Mouse (Mus musculus) 416B (cell line): Measurements from ENCODE around the gene Sec24a.
A peak's percentile ranks its signal among the peaks of the same experiment; 100 is the strongest.
"Not testable (repeated sequence)": the region's sequence is repeated elsewhere in the genome, so short reads cannot be mapped to it uniquely, and the experiment has no call there.

Source experiments
- DNase-seq: peaks from one replicate; pipeline ENCODE4 v3.0.0; 2011; ENCODE audit warnings: low read depth

Sec24a gene

DNA sequence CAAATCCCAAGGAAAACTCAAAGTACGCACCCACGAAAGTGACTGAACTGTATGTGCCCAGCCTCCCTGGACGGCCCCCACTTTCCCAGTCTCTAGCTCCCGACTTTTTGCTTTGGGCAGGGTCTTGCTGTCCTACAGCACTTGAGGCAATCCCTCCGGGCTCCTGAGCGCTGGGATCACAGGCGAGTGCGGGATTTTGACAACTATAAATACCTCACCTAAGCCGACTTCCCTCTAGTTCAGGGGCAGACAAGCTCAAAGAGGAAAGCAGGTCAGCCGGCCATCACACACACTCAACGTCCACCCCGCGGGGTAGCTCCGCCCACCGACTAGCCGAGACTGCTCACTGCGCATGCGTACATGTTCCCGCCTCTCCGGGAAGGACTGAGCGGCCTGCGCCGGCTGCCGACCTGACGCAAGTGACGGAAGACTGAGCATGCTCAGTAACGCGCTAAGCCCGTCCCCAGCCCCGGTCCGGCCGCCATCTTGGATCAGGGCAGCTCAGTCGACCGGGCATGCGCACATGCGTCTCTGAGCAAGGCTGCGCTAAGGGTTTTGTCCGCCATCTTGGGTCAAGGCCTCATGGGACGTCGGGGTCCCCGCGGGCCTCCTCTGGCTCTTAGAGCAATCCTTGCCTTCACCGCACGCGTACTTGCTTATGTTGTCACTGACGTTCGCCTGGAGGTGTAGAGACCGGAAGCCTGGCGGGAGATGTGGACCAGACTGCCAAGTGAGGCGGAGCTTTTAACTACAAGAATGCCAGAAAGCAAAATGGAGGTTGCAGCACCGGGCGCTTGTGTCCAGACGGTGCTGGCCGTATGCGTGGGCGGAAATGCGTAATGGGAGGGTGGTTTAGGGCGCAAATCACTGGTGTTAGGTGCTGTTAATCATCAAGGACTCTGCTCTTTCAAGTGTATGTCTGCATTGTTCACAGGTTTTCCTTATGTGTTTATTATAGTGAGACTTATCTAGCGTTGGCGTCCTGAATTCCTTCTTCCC lies 74.8 kb downstream of the Sec24a start, which contains the start of gene 0610009B22Rik:
Gene 0610009B22Rik (minus strand): TSS at position 545 of the 999 bp plus-strand sequence.
- peak; percentile 100 for DNase-seq

DNA sequence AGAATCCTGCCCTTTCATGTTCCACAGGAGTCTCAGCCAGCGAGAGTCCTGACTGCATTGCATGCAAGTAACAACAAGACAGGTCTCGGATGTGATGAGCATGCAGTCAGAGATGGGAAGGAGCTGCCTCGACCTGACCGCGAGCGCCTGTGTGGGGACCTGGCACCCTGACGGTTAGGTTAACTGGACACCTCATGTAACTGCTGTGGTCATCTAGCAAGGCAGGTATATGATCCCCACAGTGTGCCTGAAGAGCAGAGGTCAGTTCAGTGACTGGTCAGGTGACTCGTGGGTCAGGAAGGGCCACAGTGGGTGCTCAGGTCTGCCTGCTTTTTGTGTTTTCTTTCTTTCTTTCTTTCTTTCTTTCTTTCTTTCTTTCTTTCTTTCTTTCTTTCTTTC lies 81.5 kb downstream of the Sec24a start:
- no peak for DNase-seq

DNA sequence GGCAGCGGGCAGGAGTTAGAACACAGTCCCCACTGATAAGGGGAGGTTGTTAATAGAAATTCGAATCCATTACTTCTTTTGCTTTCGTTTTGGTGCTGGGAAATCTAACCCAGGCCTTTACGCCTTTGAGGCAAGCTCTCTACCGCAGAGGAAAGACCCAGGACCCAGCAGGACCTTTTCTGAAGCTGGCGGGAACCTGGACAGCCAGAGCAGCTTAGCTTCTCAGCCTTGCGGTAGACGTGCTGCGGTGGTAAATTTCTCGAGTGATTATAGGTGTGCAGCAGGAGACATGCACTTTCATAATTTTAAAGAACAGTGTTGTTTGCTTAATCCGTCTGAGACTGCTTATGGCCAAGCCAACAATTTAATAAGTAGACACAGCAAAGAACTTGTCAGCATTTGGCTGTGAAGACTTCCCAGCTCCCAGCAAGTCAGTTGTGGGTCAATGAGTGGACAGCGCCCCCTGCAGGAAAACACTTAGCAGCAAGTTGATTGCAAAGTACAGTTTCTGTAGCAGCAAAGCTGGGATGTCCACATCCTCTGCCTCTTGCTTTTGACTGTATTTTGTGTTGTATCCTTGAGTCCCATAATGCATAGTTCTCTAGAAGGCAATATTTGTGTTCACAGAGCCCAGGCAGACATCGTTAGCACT lies 82.0 kb downstream of the Sec24a start:
- DNase-seq = peak; percentile 92

DNA sequence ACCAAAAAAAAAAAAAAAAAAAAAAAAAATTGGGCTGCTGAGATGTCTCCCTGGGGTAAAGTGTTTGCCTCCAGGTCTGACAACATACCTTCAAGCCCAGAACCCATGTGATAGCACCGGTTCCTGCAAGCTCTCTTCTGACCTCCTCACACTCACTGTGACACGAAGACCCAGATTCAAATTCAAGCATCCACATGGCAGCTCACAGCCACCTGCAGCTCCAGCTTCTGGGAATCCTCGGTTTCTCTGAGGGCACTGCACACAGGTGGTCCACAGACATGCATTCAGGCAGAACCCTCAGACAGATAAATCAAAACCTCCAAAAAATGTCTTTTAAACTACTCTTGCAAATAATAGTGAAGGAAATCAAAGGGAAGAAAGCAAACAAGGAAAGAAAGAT lies 84.0 kb downstream of the Sec24a start:
- no peak for DNase-seq

DNA sequence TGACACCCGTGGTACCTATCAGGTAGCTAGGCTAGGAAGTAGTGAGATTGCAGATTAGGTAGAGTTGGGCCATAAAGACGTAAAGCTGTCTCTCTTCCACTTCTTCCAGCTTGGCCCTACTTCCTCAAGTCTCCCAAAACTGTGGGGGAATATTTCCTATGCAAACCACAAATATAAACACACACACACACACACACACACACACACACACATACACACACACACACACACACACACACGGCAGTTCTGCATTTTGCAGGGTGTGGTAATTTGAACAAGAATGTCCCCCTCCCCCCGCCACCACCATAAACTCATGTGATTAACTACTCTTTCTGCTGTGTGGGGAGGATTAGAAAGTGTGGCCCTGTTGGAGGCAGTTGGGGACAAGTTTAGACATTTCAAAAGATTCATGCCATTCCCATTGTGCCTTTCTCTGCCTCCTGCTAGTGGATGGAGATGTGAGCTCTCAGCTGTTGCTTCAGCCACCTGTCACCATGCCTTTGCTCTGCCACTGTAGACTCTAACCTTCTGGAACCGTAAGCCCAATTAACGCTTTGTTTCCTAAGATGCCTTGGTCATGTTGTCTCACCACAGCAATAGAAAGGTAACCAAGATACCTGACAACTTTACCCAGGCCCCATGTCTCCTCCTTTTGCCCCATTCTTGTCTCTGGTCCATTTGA lies 85.6 kb downstream of the Sec24a start:
- DNase-seq = peak; percentile 59

DNA sequence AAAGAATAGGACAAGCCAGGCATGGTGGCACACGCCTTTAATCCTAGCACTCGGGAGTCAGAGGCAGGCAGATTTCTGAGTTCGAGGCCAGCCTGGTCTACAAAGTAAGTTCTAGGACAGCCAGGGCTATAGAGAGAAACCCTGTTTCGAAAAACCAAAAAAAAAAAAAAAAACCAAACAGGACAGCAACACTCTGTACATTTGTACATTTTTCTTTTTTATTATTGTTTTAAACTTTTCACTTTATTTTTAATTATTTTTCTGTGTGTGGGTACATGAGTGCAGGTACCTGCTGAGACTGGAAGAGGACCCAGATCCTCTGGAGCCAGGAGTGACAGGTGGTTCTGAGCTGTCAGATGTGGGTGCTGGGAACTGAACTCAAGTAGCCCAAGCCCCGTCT lies 88.0 kb downstream of the Sec24a start:
- DNase-seq = no peak

DNA sequence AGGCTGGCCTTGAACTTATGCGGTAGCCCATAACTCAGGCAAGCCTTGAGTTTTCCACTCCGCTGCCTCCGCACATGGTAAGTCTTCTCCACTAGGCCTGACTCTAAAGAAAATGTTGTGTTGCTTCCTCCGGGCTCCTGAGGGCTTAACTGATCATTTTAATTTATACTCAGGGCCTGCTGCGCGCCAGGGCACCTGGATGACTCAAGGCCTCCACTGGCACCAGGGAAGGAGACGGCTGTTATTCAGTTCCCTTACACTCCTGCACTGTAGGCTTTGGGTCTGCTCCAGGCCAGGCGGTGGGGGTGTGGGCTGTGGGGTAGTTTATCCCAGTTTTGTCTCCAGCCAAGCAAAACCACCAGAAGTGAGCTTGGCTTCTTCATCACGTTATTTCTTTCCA lies 90.1 kb downstream of the Sec24a start:
- DNase-seq = no peak

DNA sequence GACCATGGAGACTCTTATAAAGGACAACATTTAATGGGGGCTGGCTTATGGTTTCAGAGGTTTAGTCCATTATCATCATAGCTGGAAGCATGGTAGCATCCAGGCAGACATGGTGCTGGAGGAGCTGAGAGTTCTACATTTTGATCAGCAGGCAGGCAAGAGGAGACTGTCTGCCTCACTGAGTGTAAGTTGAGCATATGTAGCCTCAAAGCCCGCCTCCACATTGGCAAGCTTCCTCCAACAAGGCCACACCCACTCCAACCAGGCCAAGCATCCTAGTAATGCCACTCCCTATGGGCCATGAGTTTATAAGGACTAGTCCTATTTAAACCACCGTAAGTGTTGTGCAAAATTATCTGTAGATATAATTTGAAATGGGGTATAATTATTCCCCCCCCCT lies 92.1 kb downstream of the Sec24a start:
- peak; percentile 60 for DNase-seq

DNA sequence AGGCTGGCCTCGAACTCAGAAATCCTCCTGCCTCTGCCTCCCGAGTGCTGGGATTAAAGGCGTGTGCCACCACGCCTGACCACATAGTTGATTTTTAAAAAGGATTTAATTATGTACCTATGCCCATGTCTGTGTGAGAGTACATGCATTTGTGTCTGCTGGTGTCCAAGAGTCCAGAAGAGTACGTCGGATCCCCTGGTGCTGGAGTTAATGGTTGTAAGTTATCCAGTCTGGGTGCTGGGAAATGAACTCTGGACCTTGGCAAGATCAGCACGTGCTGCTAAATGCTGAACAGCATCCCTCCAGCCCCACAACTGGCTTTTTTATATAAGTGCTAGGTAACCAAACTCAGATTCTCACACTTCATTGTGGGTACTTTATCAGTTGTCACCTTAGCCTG lies 92.6 kb downstream of the Sec24a start:
- no peak for DNase-seq

DNA sequence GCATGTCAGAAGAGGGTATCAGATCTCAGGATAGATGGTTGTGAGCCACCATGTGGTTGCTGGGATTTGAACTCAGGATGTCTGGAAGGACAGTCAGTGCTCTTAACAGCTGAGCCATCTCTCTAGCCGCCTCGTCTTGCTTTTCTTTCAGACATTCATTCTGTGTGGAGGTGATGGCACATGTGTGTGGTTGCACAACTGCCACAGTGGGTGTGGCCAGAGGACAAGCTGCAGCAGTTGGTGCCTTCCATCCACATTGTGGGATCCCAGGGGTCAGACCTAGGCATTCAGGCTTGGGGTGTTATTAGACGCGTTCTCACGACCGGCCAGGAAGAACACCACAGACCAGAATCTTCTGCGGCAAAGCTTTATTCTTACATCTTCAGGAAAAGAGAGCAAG lies 98.7 kb downstream of the Sec24a start:
- DNase-seq = not testable (repeated sequence)

DNA sequence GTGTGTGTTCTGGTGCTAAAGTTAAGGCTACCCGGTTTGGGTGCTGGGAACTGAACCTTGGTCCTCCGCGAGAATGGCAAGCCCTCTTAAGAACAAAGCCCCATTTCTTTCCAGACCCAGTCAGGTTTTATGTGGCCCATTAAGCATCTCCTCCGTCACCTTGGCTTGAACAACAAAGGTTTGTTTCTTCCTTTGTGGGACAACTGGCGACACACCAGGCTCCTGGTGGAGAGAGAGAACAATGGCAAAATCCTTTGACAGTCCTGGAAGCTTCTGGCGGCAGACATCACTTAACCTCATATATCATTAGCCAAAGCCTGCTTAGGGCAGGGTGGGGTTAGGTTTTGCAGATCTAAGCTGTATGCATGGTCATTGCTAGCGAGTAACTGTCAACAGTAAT lies 100.8 kb downstream of the Sec24a start:
- DNase-seq = no peak

DNA sequence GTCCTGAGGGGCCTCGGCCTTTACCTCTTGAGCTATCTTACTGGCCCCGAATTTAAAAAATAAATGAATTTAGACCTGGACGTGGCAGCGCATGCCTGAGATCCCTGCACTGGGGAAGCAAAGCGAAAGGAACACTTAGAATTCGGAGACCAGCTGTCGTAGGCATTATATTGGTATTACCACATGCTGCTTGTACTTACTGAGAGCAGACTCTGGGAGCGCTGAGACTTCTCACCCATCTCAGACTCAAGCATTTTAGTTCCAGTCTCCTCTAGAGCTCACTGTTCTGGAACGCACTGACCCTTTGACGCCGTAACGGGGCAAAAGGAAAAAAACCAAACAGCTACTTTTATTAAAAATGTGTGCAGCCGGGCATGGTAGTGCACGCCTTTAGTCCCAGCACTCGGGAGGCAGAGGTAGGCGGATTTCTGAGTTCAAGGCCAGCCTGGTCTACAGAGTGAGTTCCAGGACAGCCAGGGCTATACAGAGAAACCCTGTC lies 101.5 kb downstream of the Sec24a start:
- no peak for DNase-seq

DNA sequence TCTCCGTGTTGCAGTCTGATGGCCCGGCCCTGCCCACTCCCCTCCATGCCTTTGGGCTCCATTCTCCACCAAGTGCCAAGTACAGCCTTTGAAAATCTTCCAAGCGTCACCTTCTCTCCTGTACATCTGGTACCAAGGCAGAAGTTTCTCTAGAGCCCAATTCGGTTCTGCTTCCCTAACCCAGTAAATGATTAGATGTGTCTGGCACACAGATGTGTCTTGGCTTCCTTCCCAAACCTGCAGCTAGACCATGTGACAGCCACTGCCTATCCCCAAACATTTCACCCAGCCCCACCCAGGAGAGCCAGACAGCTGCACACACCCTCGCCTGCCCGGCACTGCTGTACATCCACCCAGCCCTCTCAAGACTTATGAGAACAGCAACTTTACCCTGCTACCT lies 104.7 kb downstream of the Sec24a start:
- no peak for DNase-seq

DNA sequence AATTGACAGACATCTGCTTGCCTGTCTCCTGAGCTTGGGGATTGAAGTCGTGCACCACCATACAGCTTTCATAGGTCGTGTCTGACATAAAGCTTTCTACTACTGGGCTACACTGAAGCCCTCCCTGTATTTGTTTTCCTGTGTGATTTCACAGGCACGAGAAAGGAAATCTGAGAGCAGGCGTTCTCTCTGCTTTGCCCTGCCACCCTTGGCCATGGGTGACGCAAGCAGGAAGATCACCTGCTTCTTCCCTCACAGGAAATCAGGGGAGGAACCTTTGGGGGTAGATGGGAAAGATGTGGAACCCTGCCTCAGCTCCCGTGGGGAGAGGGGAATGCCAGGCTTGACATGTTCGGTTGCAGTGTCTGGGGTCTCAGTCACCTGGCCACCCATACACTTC lies 105.1 kb downstream of the Sec24a start:
- DNase-seq = no peak

DNA sequence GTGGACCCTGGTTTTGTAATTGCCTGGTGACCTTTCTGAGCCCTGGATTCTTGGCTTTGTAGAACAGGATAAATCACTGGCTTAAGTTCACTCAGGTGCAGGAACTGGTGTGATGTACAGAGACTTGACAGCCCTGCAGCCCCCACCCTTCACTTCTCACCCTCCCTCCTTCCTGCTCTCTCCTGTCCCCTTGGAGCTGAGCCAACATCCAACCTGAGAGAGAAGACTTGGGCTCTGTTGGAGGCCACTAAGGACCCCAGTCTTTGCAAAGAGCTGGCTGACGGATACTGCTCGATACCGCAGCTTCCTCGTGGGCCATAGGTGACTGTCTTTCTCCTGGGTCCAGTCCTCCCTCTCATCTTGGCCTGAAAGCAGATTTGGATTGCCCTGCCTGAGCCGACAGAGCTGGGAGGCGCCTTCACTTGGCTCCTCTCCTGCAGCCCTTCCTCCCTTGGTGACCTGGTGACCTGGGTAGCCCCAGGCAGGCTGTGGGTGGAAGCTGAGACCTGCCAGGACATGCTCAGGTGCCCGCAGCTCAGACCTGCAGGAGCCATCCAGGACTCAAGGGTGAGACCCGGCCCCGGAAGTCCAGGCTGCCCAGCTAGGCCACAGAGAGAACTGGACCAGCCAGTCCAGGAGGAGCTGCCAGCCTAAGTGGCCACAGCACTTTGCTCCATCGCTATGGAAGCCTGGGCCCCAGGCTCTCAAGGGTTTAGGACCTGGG lies 106.5 kb downstream of the Sec24a start:
- no peak for DNase-seq

DNA sequence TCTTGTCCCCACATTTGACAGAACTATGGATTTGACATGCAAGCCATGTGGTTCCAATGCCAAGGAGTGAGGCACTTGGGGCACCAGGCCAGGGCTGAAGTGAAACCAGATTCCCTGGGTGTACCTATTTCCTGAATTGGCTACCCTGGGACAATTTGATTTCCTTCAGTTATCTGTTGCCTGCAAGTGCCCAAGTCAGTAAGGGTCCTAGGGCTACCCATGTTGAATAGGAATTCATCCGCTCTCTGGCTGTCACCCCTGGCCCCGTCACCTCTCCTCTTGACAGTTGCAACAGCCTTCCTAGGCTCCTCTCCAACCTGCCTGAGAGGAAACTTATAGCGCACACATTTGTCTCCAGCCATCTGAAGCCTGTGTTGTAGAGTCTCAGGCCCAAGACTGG lies 108.5 kb downstream of the Sec24a start:
- DNase-seq = no peak

DNA sequence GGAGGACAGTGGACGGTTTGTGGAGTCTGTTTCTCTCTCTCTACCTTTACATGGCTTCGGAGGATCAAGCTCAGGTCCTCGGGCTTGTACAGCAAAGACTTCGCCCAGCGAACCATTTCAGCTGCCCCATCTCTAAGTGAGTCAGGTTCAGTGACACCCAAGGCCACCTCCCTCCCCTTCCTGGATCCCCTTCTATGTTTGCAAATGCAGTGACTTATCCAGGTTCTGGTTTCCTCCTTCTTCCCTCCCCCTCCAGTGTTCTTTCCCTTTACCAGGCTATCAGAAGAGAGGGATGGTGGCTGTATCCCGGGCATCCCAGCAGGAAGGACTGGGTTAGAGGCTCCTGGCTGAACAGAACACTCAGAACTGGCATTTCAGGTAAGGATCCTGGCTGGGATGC lies 109.7 kb downstream of the Sec24a start:
- DNase-seq = no peak

DNA sequence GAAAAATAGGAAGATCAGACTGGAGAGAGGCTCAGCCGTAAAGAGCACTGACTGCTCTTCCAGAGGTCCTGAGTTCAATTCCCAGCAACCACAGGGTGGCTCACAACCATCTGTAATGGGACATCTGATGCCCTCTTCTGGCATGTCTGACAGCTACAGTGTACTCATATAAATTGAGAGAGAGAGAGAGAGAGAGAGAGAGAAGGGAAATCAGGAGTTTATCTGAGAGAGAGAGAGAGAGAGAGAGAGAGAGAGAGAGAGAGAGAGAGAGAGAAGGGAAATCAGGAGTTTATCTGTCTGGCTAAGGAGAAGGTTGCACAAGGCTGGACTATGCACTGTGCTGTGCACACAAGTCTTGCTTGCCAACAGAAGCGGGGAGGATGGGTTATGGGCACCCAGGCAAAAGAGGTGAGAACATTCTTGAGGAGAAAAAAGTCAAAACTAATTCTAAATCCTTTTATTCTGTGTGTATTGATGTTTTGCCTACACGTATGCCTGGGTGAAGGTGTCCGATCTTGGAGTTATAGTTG lies 110.5 kb downstream of the Sec24a start:
- DNase-seq = peak; percentile 21

DNA sequence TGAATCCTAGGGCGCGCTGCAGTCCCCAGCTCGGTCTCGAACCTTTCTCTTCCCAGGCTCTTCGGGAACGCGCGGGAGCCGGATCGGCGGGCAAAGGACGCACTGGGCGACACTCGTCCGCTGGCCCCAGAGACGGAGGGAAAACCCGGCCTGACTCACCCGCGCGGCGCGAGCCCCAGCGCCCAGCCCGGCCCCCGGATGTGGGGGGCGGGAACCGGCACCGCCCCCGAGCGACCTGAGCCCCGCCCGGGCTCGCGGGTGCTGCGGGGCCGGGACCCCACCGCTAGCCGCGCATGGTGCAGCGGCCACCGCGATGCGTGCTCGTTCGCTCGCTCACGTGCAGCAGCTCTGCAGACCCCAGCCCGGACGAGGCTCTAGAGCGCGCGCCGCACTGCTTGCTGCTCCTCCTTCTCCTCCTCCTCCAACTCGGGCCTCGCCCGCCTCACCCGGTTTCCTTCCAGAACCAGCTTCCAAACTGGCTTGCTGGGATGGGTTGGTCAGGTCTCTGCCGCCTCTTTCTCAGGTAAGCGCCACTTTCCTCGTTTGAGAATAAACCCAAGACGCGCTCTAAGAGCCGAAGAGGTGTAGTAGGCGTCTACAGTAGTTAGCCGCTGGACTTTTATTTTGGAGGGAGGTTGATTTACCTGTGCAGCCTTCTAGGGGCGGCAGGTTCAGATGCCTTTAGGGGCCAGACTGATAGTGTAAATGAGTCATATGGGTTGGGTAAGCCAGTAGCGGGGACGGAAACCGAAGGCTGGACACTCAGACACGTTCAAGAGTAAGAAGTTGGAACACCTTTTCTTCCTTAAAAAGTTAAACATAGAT lies 112.5 kb downstream of the Sec24a start, which contains the start of the genes N4bp3 and D930048N14Rik:
Gene N4bp3 (minus strand): TSS at position 152 of the 825 bp plus-strand sequence.
Gene D930048N14Rik (plus strand): TSS at position 264 of the 825 bp plus-strand sequence.
- DNase-seq = peak; percentile 69

DNA sequence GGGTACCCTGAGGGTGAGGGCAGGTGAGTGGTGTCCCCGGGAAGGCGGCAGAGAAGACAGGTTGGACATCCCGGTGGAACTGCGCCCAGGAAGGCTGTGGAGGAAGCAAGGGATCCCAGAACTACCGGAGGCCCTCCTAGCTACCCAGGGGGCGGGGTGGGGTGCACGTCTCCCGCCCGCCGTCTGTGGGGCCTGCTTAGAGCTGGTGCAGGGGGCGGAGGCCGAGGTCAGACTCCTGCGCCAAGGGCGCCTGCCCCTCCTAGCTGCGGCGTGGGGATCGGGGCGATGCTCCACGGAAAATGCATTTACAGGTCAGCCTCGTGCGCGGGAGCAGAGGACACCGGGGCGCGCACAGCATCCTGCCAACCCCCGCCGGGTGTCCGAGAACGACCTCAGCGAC lies 113.2 kb downstream of the Sec24a start:
- no peak for DNase-seq

DNA sequence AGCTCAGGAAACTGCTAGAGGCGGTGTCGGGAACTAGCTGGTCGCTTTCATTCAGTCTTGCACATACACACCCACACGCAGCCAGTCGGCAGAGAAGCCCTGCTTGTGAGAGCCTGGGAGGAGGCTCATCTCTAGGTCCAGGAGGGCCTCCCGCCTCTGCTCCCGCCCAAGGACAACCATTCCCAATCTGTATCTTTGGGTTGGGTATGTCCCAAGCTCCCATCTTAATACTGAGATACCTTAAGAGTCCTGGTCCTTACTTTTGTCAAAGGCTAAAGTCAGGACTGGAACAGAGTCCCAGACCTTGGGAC lies 113.6 kb downstream of the Sec24a start:
- peak; percentile 57 for DNase-seq
